Mouse (Mus musculus): Measurements from ENCODE around the gene Them7.

DNA sequence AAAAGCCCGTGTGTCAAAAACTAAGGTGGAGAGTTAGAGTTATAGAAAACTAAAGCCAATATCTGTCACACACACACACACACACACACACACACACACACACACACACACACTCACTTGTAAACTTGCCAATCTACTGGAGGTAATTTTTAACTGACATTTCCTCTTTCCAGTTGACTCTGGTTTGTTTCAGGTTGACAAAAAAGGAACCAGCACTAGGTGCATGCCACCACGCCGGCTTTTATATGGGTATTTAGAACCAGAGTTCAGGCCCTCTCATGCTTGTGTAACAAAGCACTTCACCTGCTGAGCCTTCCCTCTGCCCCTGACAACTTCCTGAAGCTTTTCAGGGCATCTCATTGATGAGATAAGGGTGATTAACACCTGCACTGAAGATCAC lies 89.0 kb downstream of the Them7 start:
- TF ChIP-seq CTCF (IDR thresholded peaks at IDR 0.05; ENCODE audit: extremely low read depth, insufficient read depth, low read length) (no peak), POLR2A (IDR thresholded peaks at IDR 0.05; ENCODE audit: extremely low read depth, insufficient read depth, low read length) (no peak)

All from cortical plate, adult 2 months (tissue).